8 mouse cellular contexts compared by ENCODE assay signal in the genomic region with DNA sequence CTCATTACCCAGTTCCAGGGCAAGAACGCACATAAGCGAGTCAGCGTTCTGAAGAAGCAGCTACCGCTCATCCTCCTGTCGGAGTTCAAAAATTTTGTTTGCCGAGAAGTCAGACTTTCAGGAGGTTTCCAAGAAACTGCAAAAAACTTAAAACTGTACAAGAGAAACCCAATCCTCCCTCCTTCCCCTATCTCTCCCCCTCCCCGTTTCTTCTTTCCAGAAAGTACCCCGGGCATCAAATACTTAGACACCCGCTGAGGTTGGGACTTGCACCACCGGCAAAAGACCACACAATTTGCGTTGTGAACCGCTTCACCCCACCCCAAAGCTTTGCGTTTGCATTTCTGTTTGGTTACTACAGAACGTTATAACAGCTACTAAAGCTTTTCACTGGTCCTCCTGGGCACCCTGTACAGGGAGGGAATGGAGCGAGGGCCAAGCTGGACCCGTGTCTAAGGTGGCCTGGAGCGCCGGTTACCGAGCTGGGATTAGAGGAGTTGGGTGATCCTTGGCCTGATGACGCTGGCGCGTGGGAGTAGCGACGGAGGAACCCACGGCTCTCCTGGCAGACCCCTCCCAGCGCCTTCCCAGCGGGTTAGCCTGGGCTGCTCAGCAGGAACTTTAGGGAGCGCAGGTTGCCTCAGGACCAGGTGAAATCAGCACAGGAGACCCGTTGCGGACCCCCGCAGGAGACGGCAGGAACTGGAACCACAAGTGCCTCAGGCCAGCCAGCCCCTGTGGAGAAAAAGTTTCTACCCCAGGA. TPM values are rescaled to one million over a fixed set of nuclear protein-coding genes. Genes with fewer than 3 reads are reported as not detected.
DNase-seq lines count a peak whose midpoint lies in the region; ATAC-seq lines count a peak whose summit lies in the region.

No protein-coding gene starts in this region.

- H3K9ac ChIP-seq in heart, embryonic 15.5 days, result peak overlapping the region; percentile 42
- no peak overlapping the region for H3K9ac ChIP-seq in midbrain, embryonic 14.5 days (replicated peaks; ENCODE audit: low read length)

- 12% methylated on average over 32 of the region's 32 CpGs for WGBS in heart, embryonic 15.5 days
- WGBS in midbrain, embryonic 14.5 days, result 20% methylated on average over 32 of the region's 32 CpGs

- H3K36me3 ChIP-seq in heart, embryonic 15.5 days, result no peaks in the 10 kb centered on the region
- H3K36me3 ChIP-seq in midbrain, embryonic 14.5 days (ENCODE audit: control insufficient read depth, insufficient read depth, low read length), result no peaks in the 10 kb centered on the region

- peak overlapping the region; percentile 77 for H3K4me2 ChIP-seq in heart, embryonic 15.5 days
- H3K4me2 ChIP-seq in midbrain, embryonic 14.5 days (ENCODE audit: low read length), result peak overlapping the region; percentile 33

- intact Hi-C loops in heart, postnatal 25 days (cut with DNase I), result no loop called here

- peaks cover 13% of the 10 kb centered on the region; the same call in 1 of the 2 replicates for H3K27me3 ChIP-seq in heart, embryonic 15.5 days
- H3K27me3 ChIP-seq in midbrain, embryonic 14.5 days (ENCODE audit: control insufficient read depth, insufficient read depth, low read length), result peaks cover 29% of the 10 kb centered on the region

- H3K4me3 ChIP-seq in brown adipose tissue, adult 24 weeks (ENCODE audit: insufficient read depth, low read depth, low read length), result peak overlapping the region; percentile 47
- peak overlapping the region; percentile 48 for H3K4me3 ChIP-seq in heart, embryonic 15.5 days
- no peak overlapping the region for H3K4me3 ChIP-seq in midbrain, embryonic 14.5 days (replicated peaks; ENCODE audit: low read depth, low read length)

- H3K9me3 ChIP-seq in heart, embryonic 15.5 days (replicated peaks), result no peaks in the 10 kb centered on the region
- no peaks in the 10 kb centered on the region for H3K9me3 ChIP-seq in midbrain, embryonic 14.5 days (ENCODE audit: control insufficient read depth, low read length)

- no peak for ATAC-seq in heart, embryonic 15.5 days (replicated peaks; ENCODE audit: insufficient number of reproducible peaks, insufficient read depth, low FRiP score, low read depth)
- ATAC-seq in midbrain, embryonic 14.5 days (ENCODE audit: low FRiP score, low TSS enrichment), result no peak

- H3K27ac ChIP-seq in brown adipose tissue, adult 24 weeks (replicated peaks; ENCODE audit: low read depth, low read length), result no peak overlapping the region
- H3K27ac ChIP-seq in heart, embryonic 15.5 days, result no peak overlapping the region
- H3K27ac ChIP-seq in midbrain, embryonic 14.5 days (replicated peaks; ENCODE audit: low read depth, low read length), result no peak overlapping the region

- peaks cover 4% of the 10 kb centered on the region; the same call in 1 of the 2 replicates for H3K4me1 ChIP-seq in brown adipose tissue, adult 24 weeks (ENCODE audit: control insufficient read depth, insufficient read depth, insufficient read length, low read length)
- H3K4me1 ChIP-seq in heart, embryonic 15.5 days (replicated peaks), result peaks cover 8% of the 10 kb centered on the region
- H3K4me1 ChIP-seq in midbrain, embryonic 14.5 days (ENCODE audit: control insufficient read depth, insufficient read depth, low read length), result 0 out of 2 replicates have a peak, but pooled peaks cover 15% of the 10 kb centered on the region

- peak; percentile 92 for DNase-seq in heart, adult 11 months
- DNase-seq in heart, postnatal 25 days (ENCODE audit: low spot score), result no peak
- peak; percentile 30 to 49 for DNase-seq in kidney, postnatal 25 days
- DNase-seq in midbrain, embryonic 14.5 days, result no peak
- no peak for DNase-seq in adipocyte (ENCODE audit: low spot score)
- no peak for DNase-seq in layer of hippocampus, adult 8-10 months (ENCODE audit: low spot score in 2 of 2)

RNA-seq across cellular contexts. Expression of a gene that starts 49.7 kb away (rescaled TPM):
- total RNA-seq in heart, postnatal 25 days (2021), result 100 to 1,000 TPM; 407 to 495 TPM
- 379 and 394 TPM in 2 replicates for polyA plus RNA-seq in brown adipose tissue, adult 24 weeks (2012; ENCODE audit: insufficient read depth, insufficient read length, missing spikeins)
- polyA plus RNA-seq in heart, embryonic 15.5 days (2015; fragmentation: Nextera tagmentation; extraction: Ambion mirVana), result 888 and 900 TPM in 2 replicates
- 1,214 and 1,754 TPM in 2 replicates for polyA plus RNA-seq in midbrain, embryonic 14.5 days (2014; fragmentation: Nextera tagmentation; extraction: Ambion mirVana)
- total RNA-seq in layer of hippocampus, adult 8-10 months (2022), result 100 to 1,000 TPM; 676 to 762 (median 708) TPM

RNA-seq across cellular contexts. Expression of a gene that starts 50.8 kb away (rescaled TPM):
- total RNA-seq in heart, postnatal 25 days (2021), result 10 to 100 TPM in 1 of 2 experiments, 1 to 10 TPM in 1; 8.3 to 10.0 TPM
- polyA plus RNA-seq in brown adipose tissue, adult 24 weeks (2012; ENCODE audit: insufficient read depth, insufficient read length, missing spikeins), result 16.1 and 25.2 TPM in 2 replicates
- 18.5 and 19.2 TPM in 2 replicates for polyA plus RNA-seq in heart, embryonic 15.5 days (2015; fragmentation: Nextera tagmentation; extraction: Ambion mirVana)
- polyA plus RNA-seq in midbrain, embryonic 14.5 days (2014; fragmentation: Nextera tagmentation; extraction: Ambion mirVana), result 24.6 and 26.0 TPM in 2 replicates
- total RNA-seq in layer of hippocampus, adult 8-10 months (2022), result 10 to 100 TPM; 17.0 to 20.7 (median 18.1) TPM

Comparison
In these comparisons a context has a peak if more than half of its experiments do, and no peak if none do; other contexts are left out.
1. DNase-seq: peak in heart, adult 11 months (single experiment) and kidney, postnatal 25 days (2 of 2); none in heart, postnatal 25 days (single experiment), midbrain, embryonic 14.5 days (single experiment), adipocyte (single experiment) and layer of hippocampus, adult 8-10 months (0 of 2).